Mouse (Mus musculus): ENCODE data around the gene Letmd1. TPM values are rescaled to one million over a fixed set of nuclear protein-coding genes. Genes with fewer than 3 reads are reported as not detected.

Gene Letmd1
- polyA plus RNA-seq, 1 experiment from 2014 or later: 43.6 TPM

- Histone ChIP-seq H3K27ac (no peak overlapping the region), H3K9me3 (replicated peaks) (no peaks in the 10 kb centered on the region), H3K36me3 (no peaks in the 10 kb centered on the region), H3K4me2 (replicated peaks) (no peak overlapping the region), H3K27me3 (peaks cover 14% of the 10 kb centered on the region; the same call in 1 of the 2 replicates), H3K4me1 (peaks cover 6% of the 10 kb centered on the region), H3K9ac (no peak overlapping the region), H3K4me3 (no peak overlapping the region)
- WGBS: 48% methylated on average over 10 of the region's 10 CpGs
- no peak for ATAC-seq (ENCODE audit: low FRiP score)
Measured at GRCm38 (mm10) chr15:100458055-100458454, 10.8 kb upstream of the Letmd1 start.

- Histone ChIP-seq H3K9me3 (replicated peaks) (no peaks in the 10 kb centered on the region), H3K27me3 (peaks cover 14% of the 10 kb centered on the region; the same call in 1 of the 2 replicates), H3K4me3 (no peak overlapping the region), H3K27ac (no peak overlapping the region), H3K4me1 (peaks cover 6% of the 10 kb centered on the region), H3K4me2 (replicated peaks) (no peak overlapping the region), H3K36me3 (no peaks in the 10 kb centered on the region), H3K9ac (no peak overlapping the region)
- 8% methylated on average over 12 of the region's 12 CpGs for WGBS
- peak; percentile 48; the same call in 1 of the 2 replicates for ATAC-seq (ENCODE audit: low FRiP score)
Measured at GRCm38 (mm10) chr15:100460942-100461341, 7.9 kb upstream of the Letmd1 start.

GRCm38 (mm10) chr15:100461646-100462045 is 7.2 kb upstream of the Letmd1 start:
- H3K27ac ChIP-seq: no peak overlapping the region
- no peak overlapping the region for H3K4me3 ChIP-seq
- peaks cover 6% of the 10 kb centered on the region for H3K4me1 ChIP-seq
- H3K27me3 ChIP-seq: peaks cover 14% of the 10 kb centered on the region; the same call in 1 of the 2 replicates
- H3K9me3 ChIP-seq (replicated peaks): no peaks in the 10 kb centered on the region
- H3K9ac ChIP-seq: no peak overlapping the region
- ATAC-seq (ENCODE audit: low FRiP score): no peak
- no peaks in the 10 kb centered on the region for H3K36me3 ChIP-seq
- 75% methylated on average over 9 of the region's 9 CpGs for WGBS
- no peak overlapping the region for H3K4me2 ChIP-seq (replicated peaks)

- H3K4me3 ChIP-seq: no peak overlapping the region
- H3K9ac ChIP-seq: no peak overlapping the region
- ATAC-seq (ENCODE audit: low FRiP score): no peak
- no peaks in the 10 kb centered on the region for H3K9me3 ChIP-seq (replicated peaks)
- peaks cover 14% of the 10 kb centered on the region; the same call in 1 of the 2 replicates for H3K27me3 ChIP-seq
- H3K4me1 ChIP-seq: peaks cover 6% of the 10 kb centered on the region
- H3K4me2 ChIP-seq (replicated peaks): no peak overlapping the region
- H3K27ac ChIP-seq: no peak overlapping the region
- H3K36me3 ChIP-seq: no peaks in the 10 kb centered on the region
- WGBS: 85% methylated on average over 5 of the region's 5 CpGs
Measured at GRCm38 (mm10) chr15:100462086-100462485, 6.7 kb upstream of the Letmd1 start.

- ATAC-seq (ENCODE audit: low FRiP score): no peak
- H3K4me2 ChIP-seq (replicated peaks): no peak overlapping the region
- 32% methylated on average over 6 of the region's 6 CpGs for WGBS
Measured at GRCm38 (mm10) chr15:100463712-100464111, 5.1 kb upstream of the Letmd1 start.

GRCm38 (mm10) chr15:100465432-100465831 is 3.4 kb upstream of the Letmd1 start:
- 79% methylated on average over 2 of the region's 2 CpGs for WGBS
- Histone ChIP-seq H3K27ac (no peak overlapping the region), H3K27me3 (peaks cover 3% of the 10 kb centered on the region; the same call in 1 of the 2 replicates), H3K4me1 (peaks cover 24% of the 10 kb centered on the region), H3K4me3 (no peak overlapping the region), H3K36me3 (no peaks in the 10 kb centered on the region), H3K9ac (no peak overlapping the region), H3K9me3 (replicated peaks) (no peaks in the 10 kb centered on the region), H3K4me2 (replicated peaks) (no peak overlapping the region)
- ATAC-seq (ENCODE audit: low FRiP score): no peak

More at GRCm38 (mm10) chr15:100463712-100464111, 5.1 kb upstream of the Letmd1 start:
- Histone ChIP-seq H3K36me3 (no peaks in the 10 kb centered on the region), H3K27me3 (peaks cover 11% of the 10 kb centered on the region; the same call in 1 of the 2 replicates), H3K9ac (no peak overlapping the region), H3K4me1 (peaks cover 14% of the 10 kb centered on the region), H3K4me3 (no peak overlapping the region), H3K9me3 (replicated peaks) (no peaks in the 10 kb centered on the region), H3K27ac (no peak overlapping the region)

GRCm38 (mm10) chr15:100467738-100468137 is 1.1 kb upstream of the Letmd1 start:
- peak overlapping the region; percentile 84 for H3K9ac ChIP-seq
- ATAC-seq (ENCODE audit: low FRiP score): no peak
- H3K27me3 ChIP-seq: no peaks in the 10 kb centered on the region
- peak overlapping the region; percentile 83 for H3K4me2 ChIP-seq (replicated peaks)
- no peaks in the 10 kb centered on the region for H3K9me3 ChIP-seq (replicated peaks)
- H3K4me1 ChIP-seq: peaks cover 27% of the 10 kb centered on the region
- H3K36me3 ChIP-seq: peaks cover 13% of the 10 kb centered on the region
- H3K4me3 ChIP-seq: peak overlapping the region; percentile 84
- H3K27ac ChIP-seq: no peak overlapping the region
- WGBS: 49% methylated on average over 3 of the region's 8 CpGs

GRCm38 (mm10) chr15:100469189-100469545 is 344 bp downstream of the Letmd1 start:
- WGBS: 1% methylated on average over 15 of the region's 19 CpGs
- peak overlapping the region; percentile 83 for H3K4me2 ChIP-seq (replicated peaks)
- peaks cover 27% of the 10 kb centered on the region for H3K4me1 ChIP-seq
- peak overlapping the region; percentile 84 for H3K4me3 ChIP-seq
- no peak for ATAC-seq (ENCODE audit: low FRiP score)
- peaks cover 26% of the 10 kb centered on the region for H3K36me3 ChIP-seq
- H3K27me3 ChIP-seq: no peaks in the 10 kb centered on the region
- no peaks in the 10 kb centered on the region for H3K9me3 ChIP-seq (replicated peaks)
- peak overlapping the region; percentile 82 for H3K27ac ChIP-seq
- H3K9ac ChIP-seq: peak overlapping the region; percentile 84

- Histone ChIP-seq H3K4me1 (peaks cover 27% of the 10 kb centered on the region), H3K27me3 (no peaks in the 10 kb centered on the region), H3K27ac (no peak overlapping the region), H3K36me3 (peaks cover 34% of the 10 kb centered on the region), H3K9ac (peak overlapping the region; percentile 84; the same call in 1 of the 2 replicates), H3K4me3 (peak overlapping the region; percentile 84), H3K4me2 (replicated peaks) (peak overlapping the region; percentile 83), H3K9me3 (replicated peaks) (no peaks in the 10 kb centered on the region)
- 65% methylated on average over 10 of the region's 10 CpGs for WGBS
- ATAC-seq (ENCODE audit: low FRiP score): no peak
Measured at GRCm38 (mm10) chr15:100470037-100470436, 1.2 kb downstream of the Letmd1 start.

- Histone ChIP-seq H3K9ac (no peak overlapping the region), H3K4me2 (replicated peaks) (no peak overlapping the region), H3K4me1 (peaks cover 15% of the 10 kb centered on the region), H3K36me3 (peaks cover 72% of the 10 kb centered on the region), H3K4me3 (no peak overlapping the region), H3K9me3 (replicated peaks) (no peaks in the 10 kb centered on the region), H3K27ac (no peak overlapping the region), H3K27me3 (no peaks in the 10 kb centered on the region)
- no peak for ATAC-seq (ENCODE audit: low FRiP score)
- WGBS: 81% methylated on average over 7 of the region's 7 CpGs
Measured at GRCm38 (mm10) chr15:100473926-100474503, 5.2 kb downstream of the Letmd1 start.

- Histone ChIP-seq H3K9me3 (replicated peaks) (no peaks in the 10 kb centered on the region), H3K4me2 (replicated peaks) (no peak overlapping the region), H3K9ac (no peak overlapping the region), H3K4me1 (no peaks in the 10 kb centered on the region), H3K27ac (no peak overlapping the region), H3K36me3 (peaks cover 95% of the 10 kb centered on the region), H3K4me3 (no peak overlapping the region), H3K27me3 (no peaks in the 10 kb centered on the region)
- ATAC-seq (ENCODE audit: low FRiP score): no peak
- 89% methylated on average over 10 of the region's 10 CpGs for WGBS
Measured at GRCm38 (mm10) chr15:100478351-100478750, 9.5 kb downstream of the Letmd1 start.

- Histone ChIP-seq H3K4me3 (no peak overlapping the region), H3K9me3 (replicated peaks) (no peaks in the 10 kb centered on the region), H3K4me1 (no peaks in the 10 kb centered on the region), H3K36me3 (peaks cover 95% of the 10 kb centered on the region), H3K4me2 (replicated peaks) (no peak overlapping the region), H3K9ac (no peak overlapping the region), H3K27me3 (no peaks in the 10 kb centered on the region), H3K27ac (no peak overlapping the region)
- ATAC-seq (ENCODE audit: low FRiP score): no peak
- 84% methylated on average over 4 of the region's 4 CpGs for WGBS
Measured at GRCm38 (mm10) chr15:100478925-100479324, 10.1 kb downstream of the Letmd1 start.

- H3K4me3 ChIP-seq: no peak overlapping the region
- no peaks in the 10 kb centered on the region for H3K9me3 ChIP-seq (replicated peaks)
- H3K4me1 ChIP-seq: peaks cover 22% of the 10 kb centered on the region
- no peak overlapping the region for H3K9ac ChIP-seq
- no peak for ATAC-seq (ENCODE audit: low FRiP score)
- no peak overlapping the region for H3K27ac ChIP-seq
- H3K27me3 ChIP-seq: no peaks in the 10 kb centered on the region
- no peak overlapping the region for H3K4me2 ChIP-seq (replicated peaks)
- H3K36me3 ChIP-seq: peaks cover 88% of the 10 kb centered on the region
- 87% methylated on average over 3 of the region's 3 CpGs for WGBS
Measured at GRCm38 (mm10) chr15:100485576-100485975, 16.8 kb downstream of the Letmd1 start.

Measured in hindbrain, embryonic 12.5 days (tissue).